Mouse (Mus musculus): ENCODE results near the gene Prps1.

DNA sequence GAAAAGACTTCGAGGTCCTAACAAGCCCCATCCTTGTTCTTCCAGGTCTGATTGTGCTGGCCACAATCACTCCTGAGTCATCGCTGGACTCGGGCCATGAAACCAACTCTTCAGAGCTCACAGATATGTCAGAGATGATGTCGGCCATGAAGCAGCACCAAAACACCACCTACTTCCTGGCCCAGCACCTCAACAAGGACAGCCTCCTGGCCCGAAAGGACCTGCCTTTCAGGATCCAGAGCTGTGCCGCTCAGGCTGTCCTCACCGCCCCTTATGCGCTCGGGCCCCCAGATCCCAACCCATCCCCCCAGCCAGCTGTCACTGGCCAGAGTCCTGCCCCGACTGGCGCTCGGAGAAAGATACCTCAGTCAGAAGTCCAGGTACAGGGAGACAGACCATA, 25.9 kb upstream of the Prps1 start:
- TF ChIP-seq CTCF (IDR thresholded peaks at IDR 0.05; ENCODE audit: low read depth, low read length) (no peak), POLR2A (IDR thresholded peaks at IDR 0.05; ENCODE audit: borderline replicate concordance, low read depth, low read length) (no peak)
